Mouse (Mus musculus) lung, adult 2 months (tissue): ENCODE measurements around the gene Sntg2.

Source experiments
- CTCF ChIP-seq: fragments of 200-500 bp; IDR thresholded peaks from 2 replicates; pipeline ENCODE4 v1.5.1; 2011; ENCODE audit warnings: mild to moderate bottlenecking, low read length, control low read depth; ENCODE audit not compliant: insufficient read depth
- POLR2A ChIP-seq: fragments of 200-500 bp; IDR thresholded peaks from 2 replicates; pipeline ENCODE4 v1.6.1; 2011; ENCODE audit warnings: low read depth, mild to moderate bottlenecking, control low read depth, low read length, borderline replicate concordance; ENCODE audit errors: extremely low read depth

DNA sequence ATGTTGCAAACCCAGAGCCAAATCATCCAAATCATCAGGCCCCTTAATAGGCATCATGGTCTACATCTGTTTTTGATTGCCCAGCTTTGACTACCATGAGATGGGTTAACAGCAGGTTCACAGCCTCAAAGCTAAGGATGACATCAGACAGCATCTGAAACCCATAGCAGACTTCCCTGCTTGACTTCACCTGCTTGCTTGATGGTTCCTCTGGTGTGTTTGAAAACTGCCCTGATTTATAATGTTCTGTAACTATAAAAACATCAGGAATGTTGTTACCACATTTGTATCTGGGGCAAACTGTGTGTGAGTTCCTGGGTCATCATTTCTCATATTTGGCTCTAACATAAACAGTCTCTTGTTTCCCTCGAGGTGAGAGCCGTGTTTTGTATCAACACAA is 55.2 kb downstream of the Sntg2 start:
- TF ChIP-seq CTCF, result no peak
- no peak for TF ChIP-seq POLR2A
